Mouse (Mus musculus): ENCODE data around the gene Cox5a.
A peak's percentile ranks its signal among the peaks of the same experiment; 100 is the strongest.

DNA sequence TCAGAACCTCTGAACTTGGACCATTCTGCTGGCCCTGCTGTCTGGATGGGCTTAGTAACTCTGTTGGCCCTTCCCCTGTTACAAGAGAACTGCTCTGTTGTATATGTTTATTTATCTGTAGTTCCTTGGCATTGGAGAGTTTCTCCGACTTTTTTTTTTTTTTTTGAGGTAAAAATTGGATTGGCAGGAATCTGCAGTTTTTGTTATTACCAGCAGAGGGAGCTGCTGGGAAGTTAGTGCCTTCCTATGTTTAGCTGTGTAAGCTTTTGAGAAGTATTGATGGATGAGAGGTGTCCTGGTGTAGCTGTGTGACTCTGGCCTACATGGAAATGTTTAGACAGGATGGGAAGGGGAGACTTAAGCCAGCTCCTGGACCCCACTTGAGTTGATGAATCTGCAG is 20.2 kb downstream of the Cox5a start:
- TF ChIP-seq CHD2 (IDR thresholded peaks at IDR 0.05; ENCODE audit: low read depth, low read length) (no peak), ZC3H11A (IDR thresholded peaks at IDR 0.05; ENCODE audit: borderline replicate concordance, low read depth, low read length) (0 out of 2 replicates have a peak, but pooled peaks have one; percentile 3), MAFK (IDR thresholded peaks at IDR 0.05; ENCODE audit: insufficient read depth, low read depth, low read length) (no peak), HCFC1 (IDR thresholded peaks at IDR 0.05; ENCODE audit: borderline replicate concordance, insufficient read depth, low read length) (no peak), ZNF384 (IDR thresholded peaks at IDR 0.05; ENCODE audit: low read depth, low read length) (peak; percentile 98)

All from ES-E14 (cell line).